Mouse (Mus musculus): ENCODE results near the gene Neu4. TPM values are rescaled to one million over a fixed set of nuclear protein-coding genes. Genes with fewer than 3 reads are reported as not detected.
A peak's percentile ranks its signal among the peaks of the same experiment; 100 is the strongest.
"Not testable (repeated sequence)": the region's sequence is repeated elsewhere in the genome, so short reads cannot be mapped to it uniquely, and the experiment has no call there.

Neu4 gene
- not detected for total RNA-seq (2021)

- DNase-seq (ENCODE audit: low spot score) = no peak
- intact Hi-C loops (cut with DNase I) = no loop called here
Observed at GRCm38 (mm10) chr1:94020151-94020550, at the start of gene Neu4. TSS of gene Neu4 (plus strand) at chr1:94020451.

- DNase-seq (ENCODE audit: low spot score); intact Hi-C loops (cut with DNase I): not testable (repeated sequence)
Observed at GRCm38 (mm10) chr1:93970797-93971196, 49.5 kb upstream of the Neu4 start.

GRCm38 (mm10) chr1:93975764-93976163 lies 44.5 kb upstream of the Neu4 start:
- intact Hi-C loops (cut with DNase I); DNase-seq (ENCODE audit: low spot score): not testable (repeated sequence)

- intact Hi-C loops (cut with DNase I); DNase-seq (ENCODE audit: low spot score): not testable (repeated sequence)
Observed at GRCm38 (mm10) chr1:93978287-93978686, 42.0 kb upstream of the Neu4 start.

GRCm38 (mm10) chr1:93980932-93981331 lies 39.3 kb upstream of the Neu4 start:
- not testable (repeated sequence) for DNase-seq (ENCODE audit: low spot score)
- intact Hi-C loops (cut with DNase I) = loop anchor here (10.0 kb wide), 1 partner anchor 94 kb away; no protein-coding TSS in a partner anchor

GRCm38 (mm10) chr1:93986167-93986566 lies 34.1 kb upstream of the Neu4 start:
- intact Hi-C loops (cut with DNase I) = loop anchor here (10.0 kb wide), 1 partner anchor 89 kb away; no protein-coding TSS in a partner anchor
- DNase-seq (ENCODE audit: low spot score) = no peak

GRCm38 (mm10) chr1:93988786-93989185 lies 31.5 kb upstream of the Neu4 start:
- DNase-seq (ENCODE audit: low spot score) = no peak
- intact Hi-C loops (cut with DNase I) = loop anchor here (10.0 kb wide), 1 partner anchor 86 kb away; no protein-coding TSS in a partner anchor

GRCm38 (mm10) chr1:93990209-93990608 lies 30.0 kb upstream of the Neu4 start, which contains the start of gene Gal3st2c:
TSS of gene Gal3st2c (plus strand) at chr1:93990509.
- intact Hi-C loops (cut with DNase I); DNase-seq (ENCODE audit: low spot score): not testable (repeated sequence)

GRCm38 (mm10) chr1:93991068-93991467 lies 29.2 kb upstream of the Neu4 start:
- intact Hi-C loops (cut with DNase I); DNase-seq (ENCODE audit: low spot score): not testable (repeated sequence)

- DNase-seq (ENCODE audit: low spot score); intact Hi-C loops (cut with DNase I): not testable (repeated sequence)
Observed at GRCm38 (mm10) chr1:93991491-93991890, 28.8 kb upstream of the Neu4 start.

- intact Hi-C loops (cut with DNase I) = no loop called here
- no peak for DNase-seq (ENCODE audit: low spot score)
Observed at GRCm38 (mm10) chr1:94001023-94001422, 19.2 kb upstream of the Neu4 start.

GRCm38 (mm10) chr1:94005954-94006506 lies 14.2 kb upstream of the Neu4 start:
- DNase-seq (ENCODE audit: low spot score); intact Hi-C loops (cut with DNase I): not testable (repeated sequence)

GRCm38 (mm10) chr1:94008826-94009225 lies 11.4 kb upstream of the Neu4 start:
- DNase-seq (ENCODE audit: low spot score); intact Hi-C loops (cut with DNase I): not testable (repeated sequence)

- no peak for DNase-seq (ENCODE audit: low spot score)
- intact Hi-C loops (cut with DNase I) = no loop called here
Observed at GRCm38 (mm10) chr1:94011643-94012042, 8.6 kb upstream of the Neu4 start.

- intact Hi-C loops (cut with DNase I) = no loop called here
- DNase-seq (ENCODE audit: low spot score) = no peak
Observed at GRCm38 (mm10) chr1:94027506-94028108, 7.4 kb downstream of the Neu4 start.

- no peak for DNase-seq (ENCODE audit: low spot score)
- intact Hi-C loops (cut with DNase I) = no loop called here
Observed at GRCm38 (mm10) chr1:94028741-94029140, 8.5 kb downstream of the Neu4 start.

GRCm38 (mm10) chr1:94033075-94033602 lies 12.9 kb downstream of the Neu4 start:
- DNase-seq (ENCODE audit: low spot score) = no peak
- intact Hi-C loops (cut with DNase I) = no loop called here

- intact Hi-C loops (cut with DNase I) = loop anchor here (1.0 kb wide), 1 partner anchor 44 kb away; no protein-coding TSS in a partner anchor
- DNase-seq (ENCODE audit: low spot score) = peak; percentile 87
Observed at GRCm38 (mm10) chr1:94034984-94035743, 14.9 kb downstream of the Neu4 start.

GRCm38 (mm10) chr1:94040391-94040790 lies 20.1 kb downstream of the Neu4 start:
- intact Hi-C loops (cut with DNase I) = no loop called here
- no peak for DNase-seq (ENCODE audit: low spot score)

- no peak for DNase-seq (ENCODE audit: low spot score)
- intact Hi-C loops (cut with DNase I) = no loop called here
Observed at GRCm38 (mm10) chr1:94045559-94045958, 25.3 kb downstream of the Neu4 start.
